Mouse (Mus musculus) intestine, embryonic 15.5 days (tissue): Measurements from ENCODE around the gene Hdac2. TPM values are rescaled to one million over a fixed set of nuclear protein-coding genes. Genes with fewer than 3 reads are reported as not detected.

Source experiments
- ATAC-seq: fragments of 200-750 bp; cut with Nextera tagmentation; 2 replicates; pipeline ENCODE4 v1.8.0; 2017; ENCODE audit warnings: moderate TSS enrichment, moderate library complexity
- H3K27ac ChIP-seq: fragments of 300-500 bp; sonication (generic); 2 replicates; pipeline ENCODE4 v1.5.1; 2015; ENCODE audit warnings: mild to moderate bottlenecking, inconsistent platforms
- H3K27me3 ChIP-seq: fragments of 300-500 bp; sonication (generic); replicated peaks from 2 replicates; pipeline ENCODE4 v1.6.1; 2015; ENCODE audit warnings: inconsistent platforms
- H3K36me3 ChIP-seq: fragments of 300-500 bp; sonication (generic); 2 replicates; pipeline ENCODE4 v1.6.1; 2015; ENCODE audit warnings: inconsistent platforms
- H3K4me1 ChIP-seq: fragments of 300-500 bp; sonication (generic); replicated peaks from 2 replicates; pipeline ENCODE4 v1.6.1; 2015; ENCODE audit warnings: inconsistent platforms
- H3K4me2 ChIP-seq: fragments of 300-500 bp; sonication (generic); replicated peaks from 2 replicates; pipeline ENCODE4 v1.6.1; 2015; ENCODE audit warnings: mild to moderate bottlenecking, inconsistent platforms
- H3K4me3 ChIP-seq: fragments of 300-500 bp; sonication (generic); replicated peaks from 2 replicates; pipeline ENCODE4 v1.5.1; 2015; ENCODE audit warnings: inconsistent platforms
- H3K9ac ChIP-seq: fragments of 300-500 bp; sonication (generic); 2 replicates; pipeline ENCODE4 v1.6.1; 2015; ENCODE audit warnings: inconsistent platforms
- H3K9me3 ChIP-seq: fragments of 300-500 bp; sonication (generic); 2 replicates; pipeline ENCODE4 v1.6.1; 2016; ENCODE audit warnings: inconsistent platforms
- WGBS: fragments of 180-500 bp; shearing (Covaris S2); methylation state at CpG from one replicate; pipeline ENCODE4 v1.1.7; 2015; 5-methylcytosine and 5-hydroxymethylcytosine counted together
- polyA plus RNA-seq: library from polyadenylated mRNA; unstranded; fragments of >200 nt; fragmentation: Nextera tagmentation; extraction: Ambion mirVana; gene quantifications from 2 replicates; pipeline ENCODE4 v1.2.1, GENCODE M21; 2015

The Hdac2 gene
- polyA plus RNA-seq, 1 experiment from 2014 or later, result 173 TPM

DNA sequence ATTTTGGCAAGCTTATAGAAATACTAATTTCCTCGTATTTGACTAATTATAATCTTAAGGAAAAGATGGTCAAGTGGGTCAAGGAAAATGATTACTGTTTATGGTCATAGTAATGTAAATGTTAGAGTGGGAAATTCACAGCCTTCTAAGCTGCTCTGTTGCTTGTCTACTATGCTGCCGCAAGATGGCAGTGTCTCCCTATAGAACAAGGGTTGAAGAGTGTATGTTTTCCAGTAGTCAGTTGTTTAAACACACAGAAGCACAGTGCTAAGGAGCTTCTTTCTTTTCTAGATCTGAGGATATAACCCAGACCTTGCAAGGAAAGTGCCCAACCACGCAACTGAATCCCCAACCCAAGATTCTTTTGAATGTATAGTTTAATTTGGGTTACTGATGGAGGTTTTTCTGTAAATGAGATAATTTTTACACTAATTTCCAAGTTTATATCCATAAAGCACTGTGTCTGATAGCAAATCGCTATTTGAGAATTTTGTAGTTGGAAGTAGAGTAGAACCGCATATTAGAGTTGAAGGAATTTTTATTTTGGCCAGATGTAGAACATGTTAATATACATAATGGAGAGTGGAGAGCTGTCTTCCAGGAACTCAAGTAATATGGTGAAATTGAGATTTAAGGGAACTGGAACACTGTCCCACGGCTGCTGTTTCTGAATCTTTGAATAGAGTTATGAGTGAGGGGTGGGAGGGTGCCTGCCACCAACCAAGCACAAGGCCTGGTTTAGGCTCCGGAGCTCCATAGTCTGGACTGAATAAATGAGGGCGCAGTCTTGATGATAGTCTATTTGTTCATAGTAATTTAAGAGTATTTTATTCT, 40.1 kb downstream of the Hdac2 start:
- no peak overlapping the region for H3K27ac ChIP-seq
- H3K36me3 ChIP-seq, result no peaks in the 10 kb centered on the region
- H3K9me3 ChIP-seq, result no peaks in the 10 kb centered on the region
- no peak overlapping the region for H3K4me2 ChIP-seq
- no peaks in the 10 kb centered on the region for H3K4me1 ChIP-seq
- 49% methylated on average over 8 of the region's 8 CpGs for WGBS
- H3K9ac ChIP-seq, result no peak overlapping the region
- no peaks in the 10 kb centered on the region for H3K27me3 ChIP-seq
- H3K4me3 ChIP-seq, result no peak overlapping the region
- peak; percentile 79 for ATAC-seq

DNA sequence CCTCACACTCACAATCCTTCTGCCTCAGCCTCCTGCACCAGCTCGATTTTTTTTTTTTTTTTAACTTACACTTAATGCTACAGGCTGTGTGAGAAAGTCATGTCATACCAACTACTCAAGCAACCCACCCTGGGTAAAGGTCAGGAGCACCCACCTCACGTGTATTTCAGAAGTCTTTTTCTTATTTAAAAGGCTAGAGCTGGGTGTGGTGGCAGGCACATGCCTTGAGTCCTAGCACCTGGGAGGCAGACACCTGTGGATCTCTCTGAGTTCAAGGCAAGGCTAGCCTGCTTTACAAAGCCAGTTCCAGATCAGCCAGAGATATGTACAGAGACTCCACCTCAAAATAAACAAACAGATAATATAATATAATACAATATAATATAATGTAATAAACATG, 41.4 kb downstream of the Hdac2 start:
- no peak overlapping the region for H3K4me3 ChIP-seq
- peak; percentile 70 for ATAC-seq
- H3K27ac ChIP-seq, result no peak overlapping the region
- WGBS, result 54% methylated on average over 2 of the region's 2 CpGs
- no peak overlapping the region for H3K4me2 ChIP-seq
- no peaks in the 10 kb centered on the region for H3K36me3 ChIP-seq
- no peaks in the 10 kb centered on the region for H3K9me3 ChIP-seq
- H3K4me1 ChIP-seq, result no peaks in the 10 kb centered on the region
- H3K9ac ChIP-seq, result no peak overlapping the region
- no peaks in the 10 kb centered on the region for H3K27me3 ChIP-seq

DNA sequence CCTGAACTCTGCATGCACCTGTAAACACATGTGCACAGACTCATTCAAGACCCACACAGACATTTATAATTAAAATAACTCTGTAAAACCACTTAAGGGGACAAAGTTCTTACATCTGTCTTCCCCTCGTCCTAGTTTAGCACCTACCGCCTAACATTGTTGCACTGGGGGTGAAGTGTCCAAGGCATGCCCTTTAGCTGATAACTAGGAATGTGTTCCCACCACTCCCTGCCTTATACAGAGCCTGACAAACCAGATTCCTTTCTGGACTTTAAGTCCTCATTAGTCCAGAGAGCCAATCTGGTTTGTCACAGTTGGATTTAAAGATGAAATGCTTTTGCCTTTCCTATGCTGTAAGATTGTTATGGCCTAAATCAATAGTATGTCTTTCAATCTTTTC, 41.9 kb downstream of the Hdac2 start:
- H3K4me1 ChIP-seq, result no peaks in the 10 kb centered on the region
- no peak overlapping the region for H3K9ac ChIP-seq
- ATAC-seq, result peak; percentile 76
- WGBS, result 72% methylated on average over 2 of the region's 2 CpGs
- H3K4me3 ChIP-seq, result no peak overlapping the region
- no peaks in the 10 kb centered on the region for H3K27me3 ChIP-seq
- no peak overlapping the region for H3K27ac ChIP-seq
- no peak overlapping the region for H3K4me2 ChIP-seq
- H3K9me3 ChIP-seq, result no peaks in the 10 kb centered on the region
- H3K36me3 ChIP-seq, result no peaks in the 10 kb centered on the region

DNA sequence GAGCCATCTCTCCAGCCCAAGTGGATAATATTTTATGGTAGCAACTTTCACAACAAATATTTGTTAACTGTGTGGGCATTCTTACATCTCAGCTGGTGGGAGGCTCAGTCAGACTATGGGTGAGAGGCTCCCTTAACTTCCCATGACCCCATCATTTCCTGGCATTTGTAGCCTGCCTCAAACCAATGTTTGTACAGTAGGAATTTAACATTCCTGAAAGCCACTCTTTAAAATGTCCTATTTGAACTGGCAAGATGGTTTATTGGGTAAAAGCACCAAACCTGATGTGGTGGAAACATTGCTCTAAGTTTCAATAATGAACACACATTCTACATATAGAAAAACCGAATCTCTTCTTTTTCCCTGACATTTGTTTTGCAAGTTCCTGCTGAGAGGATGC, 50.0 kb downstream of the Hdac2 start:
- ATAC-seq, result no peak
- WGBS, result 72% methylated on average over 1 of the region's 1 CpGs

DNA sequence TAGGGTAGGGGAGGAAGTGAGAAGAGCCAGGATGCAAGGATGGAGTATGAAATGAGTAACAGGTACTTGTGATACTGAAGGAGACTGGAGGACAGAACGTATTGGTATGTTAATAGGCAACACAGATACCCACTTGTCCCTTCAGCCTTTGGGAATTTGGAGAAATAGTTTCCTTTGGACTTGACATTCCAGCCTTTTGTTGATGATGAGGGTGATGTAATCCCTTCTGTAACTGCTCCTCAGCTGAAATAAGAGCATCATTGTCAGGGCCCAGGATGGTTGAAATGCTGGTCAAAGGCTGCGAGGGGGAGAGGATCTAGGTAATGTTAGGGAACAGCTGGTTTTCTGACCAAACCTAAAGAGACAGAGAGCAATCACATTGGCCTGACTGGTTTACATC, 54.3 kb downstream of the Hdac2 start:
- Histone ChIP-seq H3K9me3 (no peaks in the 10 kb centered on the region), H3K36me3 (no peaks in the 10 kb centered on the region), H3K27ac (no peak overlapping the region), H3K4me3 (no peak overlapping the region), H3K27me3 (no peaks in the 10 kb centered on the region), H3K9ac (no peak overlapping the region), H3K4me2 (no peak overlapping the region), H3K4me1 (no peaks in the 10 kb centered on the region)
- no peak for ATAC-seq
- WGBS, result 65% methylated on average over 2 of the region's 2 CpGs

More for the DNA sequence above, 50.0 kb downstream of the Hdac2 start:
- H3K4me2 ChIP-seq, result no peak overlapping the region
- no peaks in the 10 kb centered on the region for H3K4me1 ChIP-seq
- no peak overlapping the region for H3K27ac ChIP-seq
- no peaks in the 10 kb centered on the region for H3K36me3 ChIP-seq
- no peak overlapping the region for H3K9ac ChIP-seq
- no peak overlapping the region for H3K4me3 ChIP-seq
- no peaks in the 10 kb centered on the region for H3K9me3 ChIP-seq
- H3K27me3 ChIP-seq, result no peaks in the 10 kb centered on the region

DNA sequence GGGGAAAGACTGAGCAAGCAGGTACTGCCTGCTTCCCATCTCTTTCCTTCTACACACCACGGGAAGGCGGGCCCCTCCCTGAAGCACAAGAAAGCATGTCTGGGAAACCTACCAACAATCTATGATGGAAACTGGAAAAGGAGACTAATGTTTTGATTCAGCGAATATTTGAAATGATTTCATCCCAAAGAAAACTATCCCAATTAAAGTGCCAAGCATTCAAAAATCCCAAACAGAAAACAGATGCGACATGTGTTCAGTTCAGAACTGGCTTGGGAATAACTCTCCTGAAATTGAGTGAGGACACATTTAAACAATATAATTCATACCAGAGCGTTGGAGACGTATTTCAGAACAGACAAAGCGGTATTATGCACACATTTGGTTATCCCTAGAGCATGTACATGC, 60.8 kb downstream of the Hdac2 start:
- Histone ChIP-seq H3K9ac (no peak overlapping the region), H3K27me3 (no peaks in the 10 kb centered on the region), H3K36me3 (no peaks in the 10 kb centered on the region), H3K4me3 (no peak overlapping the region), H3K4me2 (no peak overlapping the region), H3K4me1 (no peaks in the 10 kb centered on the region), H3K27ac (no peak overlapping the region), H3K9me3 (no peaks in the 10 kb centered on the region)
- no peak for ATAC-seq
- 62% methylated on average over 7 of the region's 7 CpGs for WGBS

- no peaks in the 10 kb centered on the region for H3K36me3 ChIP-seq
- ATAC-seq, result no peak
- no peak overlapping the region for H3K9ac ChIP-seq
- H3K4me3 ChIP-seq, result no peak overlapping the region
- WGBS, result 76% methylated on average over 8 of the region's 8 CpGs
- H3K4me1 ChIP-seq, result no peaks in the 10 kb centered on the region
- no peak overlapping the region for H3K27ac ChIP-seq
- no peak overlapping the region for H3K4me2 ChIP-seq
- no peaks in the 10 kb centered on the region for H3K27me3 ChIP-seq
- no peaks in the 10 kb centered on the region for H3K9me3 ChIP-seq
These were observed 73.3 kb downstream of the Hdac2 start for GRCm38 (mm10) chr10:37047661-37048098.

Other genes with a start within 250 kb of the Hdac2 start
- gene Marcks, start 164.4 kb downstream of the Hdac2 start, polyA plus RNA-seq, result 75.1 and 91.5 TPM in 2 replicates